In genomic region chr2:71231951-71232350, GRCm38 (mm10) we compare ENCODE assay signal across 25 mouse cellular contexts.
"Had no signal": no experiment of that assay in that cellular context is flagged by ENCODE, and none has a peak within 500 bp of the region (broad histone marks: within the 10 kb centered on the region; RNA-seq: fewer than 3 reads in every experiment).

No protein-coding gene starts in this region.

- H3K27ac ChIP-seq: heart, adult 2 months; heart, embryonic 13.5 days; heart, embryonic 15.5 days; hindbrain, embryonic 13.5 days; hindbrain, embryonic 15.5 days; hindbrain, postnatal 0 days; kidney, embryonic 15.5 days; kidney, postnatal 0 days; layer of hippocampus, adult 2 months; left cerebral cortex, adult 2 months; limb, embryonic 10.5 days; limb, embryonic 12.5 days; liver, embryonic 13.5 days had no signal

- H3K4me1 ChIP-seq: hindbrain, embryonic 13.5 days; kidney, embryonic 15.5 days; limb, embryonic 10.5 days; limb, embryonic 12.5 days had no signal

- H3K27me3 ChIP-seq: heart, embryonic 13.5 days; heart, embryonic 15.5 days; hindbrain, embryonic 13.5 days; hindbrain, embryonic 15.5 days; kidney, embryonic 15.5 days; limb, embryonic 12.5 days; liver, embryonic 13.5 days had no signal

- H3K9ac ChIP-seq: heart, embryonic 13.5 days; heart, embryonic 15.5 days; hindbrain, embryonic 13.5 days; hindbrain, embryonic 15.5 days; kidney, embryonic 15.5 days; limb, embryonic 12.5 days; liver, embryonic 13.5 days had no signal

- ATAC-seq: hindbrain, postnatal 0 days; intestine, embryonic 16.5 days had no signal

- H3K9me3 ChIP-seq: heart, embryonic 13.5 days; heart, embryonic 15.5 days; hindbrain, embryonic 13.5 days; hindbrain, embryonic 15.5 days; kidney, embryonic 15.5 days; limb, embryonic 10.5 days; limb, embryonic 12.5 days; liver, embryonic 13.5 days had no signal

- DNase-seq: gastrocnemius, postnatal 14 days; gastrocnemius, postnatal 36 days; heart, adult 11 months; heart, adult 2 months; heart, postnatal 14 days; heart, postnatal 36 days; kidney, adult 11 months; kidney, adult 2 months; kidney, adult 9 months; kidney, postnatal 14 days; kidney, postnatal 4 days; liver; liver, embryonic 13.5 days had no signal

- H3K4me3 ChIP-seq: heart, adult 2 months; heart, embryonic 13.5 days; heart, embryonic 15.5 days; hindbrain, embryonic 13.5 days; hindbrain, embryonic 15.5 days; kidney, embryonic 15.5 days; layer of hippocampus, adult 2 months; left cerebral cortex, adult 2 months; limb, embryonic 10.5 days; limb, embryonic 12.5 days; liver, embryonic 13.5 days had no signal
